Mouse (Mus musculus): ENCODE data around the gene Tmem98. TPM values are rescaled to one million over a fixed set of nuclear protein-coding genes. Genes with fewer than 3 reads are reported as not detected.
A peak's percentile ranks its signal among the peaks of the same experiment; 100 is the strongest.

The Tmem98 gene
- polyA plus RNA-seq, 1 experiment from 2014 or later, result 151 TPM

DNA sequence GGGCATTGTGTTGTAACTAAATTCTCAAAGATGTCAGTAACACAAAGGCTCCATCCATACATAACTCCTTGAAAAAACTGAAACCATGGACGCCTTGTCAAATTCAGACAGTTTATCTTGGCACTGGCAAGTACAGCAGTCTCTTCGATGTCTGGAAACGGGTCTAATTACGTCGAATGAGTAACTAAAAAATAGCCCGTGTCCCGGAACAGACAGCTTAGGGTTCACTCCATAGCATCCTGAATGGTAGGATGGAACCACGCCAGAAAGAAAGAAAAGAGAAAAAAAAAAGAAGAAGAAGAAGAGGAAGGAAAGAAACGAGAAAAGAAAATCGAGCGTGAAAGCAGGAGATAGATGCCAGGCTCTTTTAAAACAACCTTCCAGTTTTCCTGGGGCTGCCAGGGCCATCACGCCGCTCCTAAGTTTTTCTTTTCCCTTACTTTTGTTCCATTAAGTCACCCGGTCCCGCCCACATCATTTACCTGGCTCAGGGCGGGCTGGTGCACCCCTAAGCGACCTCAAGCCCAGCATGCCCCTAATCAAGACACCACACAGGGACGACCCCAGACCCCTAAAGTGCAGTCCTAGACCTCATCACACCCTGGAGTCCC is 31.0 kb upstream of the Tmem98 start:
- peaks cover 14% of the 10 kb centered on the region for H3K4me1 ChIP-seq
- H3K9me3 ChIP-seq, result no peaks in the 10 kb centered on the region
- no peaks in the 10 kb centered on the region for H3K36me3 ChIP-seq
- no peaks in the 10 kb centered on the region; the same call in 1 of the 2 replicates for H3K27me3 ChIP-seq (ENCODE audit: insufficient read depth, poor library complexity, severe bottlenecking)
- H3K4me3 ChIP-seq, result peak overlapping the region; percentile 84
- DNase-seq (ENCODE audit: low spot score), result no peak
- 4% methylated on average over 18 of the region's 18 CpGs for WGBS
- peak overlapping the region; percentile 90 for H3K27ac ChIP-seq

GRCm38 (mm10) chr11:80779527-80780344 is 30.2 kb upstream of the Tmem98 start, which contains the start of gene Myo1d:
Gene Myo1d, minus strand, starts transcription at chr11:80780025.
- DNase-seq (ENCODE audit: low spot score), result peak; percentile 93
- H3K27ac ChIP-seq, result peak within 1 kb of the TSS; percentile 90
- no peaks in the 10 kb centered on the region for H3K36me3 ChIP-seq
- H3K4me1 ChIP-seq, result peaks cover 20% of the 10 kb centered on the region
- H3K4me3 ChIP-seq, result peak within 1 kb of the TSS; percentile 84
- no peaks in the 10 kb centered on the region for H3K9me3 ChIP-seq
- H3K27me3 ChIP-seq (ENCODE audit: insufficient read depth, poor library complexity, severe bottlenecking), result no peaks in the 10 kb centered on the region; the same call in 1 of the 2 replicates
- under 1% methylated on average over 87 of the region's 87 CpGs for WGBS

DNA sequence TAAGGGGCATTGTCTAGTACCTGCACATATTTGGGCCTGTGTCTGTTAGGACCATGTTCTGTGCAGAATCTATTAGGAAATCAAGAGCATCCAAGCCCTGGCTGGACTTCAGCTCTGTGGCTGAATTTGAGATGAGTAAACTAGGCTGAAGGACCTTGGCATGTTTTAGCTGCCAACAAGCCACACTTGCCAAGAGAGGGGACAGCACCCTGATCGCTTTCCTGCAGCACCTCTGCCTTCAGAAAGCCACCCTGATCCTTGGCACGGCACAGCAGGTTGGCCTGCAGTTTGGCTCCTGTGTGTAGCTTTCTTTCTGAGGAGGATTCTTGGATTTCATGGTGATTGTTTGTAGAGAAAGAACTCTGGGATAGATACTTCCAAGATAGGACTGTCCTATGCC is 28.4 kb upstream of the Tmem98 start:
- Histone ChIP-seq H3K36me3 (no peaks in the 10 kb centered on the region), H3K27ac (no peak overlapping the region), H3K4me1 (peaks cover 20% of the 10 kb centered on the region), H3K9me3 (no peaks in the 10 kb centered on the region), H3K27me3 (ENCODE audit: insufficient read depth, poor library complexity, severe bottlenecking) (no peaks in the 10 kb centered on the region; the same call in 1 of the 2 replicates), H3K4me3 (no peak overlapping the region)
- no peak for DNase-seq (ENCODE audit: low spot score)
- 89% methylated on average over 2 of the region's 2 CpGs for WGBS

- H3K4me3 ChIP-seq, result no peak overlapping the region
- H3K27ac ChIP-seq, result no peak overlapping the region
- H3K4me1 ChIP-seq, result peaks cover 20% of the 10 kb centered on the region
- no peaks in the 10 kb centered on the region for H3K36me3 ChIP-seq
- H3K27me3 ChIP-seq (ENCODE audit: insufficient read depth, poor library complexity, severe bottlenecking), result no peaks in the 10 kb centered on the region
- WGBS, result 44% methylated on average over 7 of the region's 7 CpGs
- DNase-seq (ENCODE audit: low spot score), result no peak
- H3K9me3 ChIP-seq, result no peaks in the 10 kb centered on the region
Observed at GRCm38 (mm10) chr11:80783460-80783859, 26.5 kb upstream of the Tmem98 start.

GRCm38 (mm10) chr11:80784294-80784743 is 25.7 kb upstream of the Tmem98 start:
- DNase-seq (ENCODE audit: low spot score), result peak; percentile 79
- H3K4me3 ChIP-seq, result no peak overlapping the region
- WGBS, result 6% methylated on average over 3 of the region's 3 CpGs
- H3K36me3 ChIP-seq, result no peaks in the 10 kb centered on the region
- H3K4me1 ChIP-seq, result peaks cover 18% of the 10 kb centered on the region
- peak overlapping the region; percentile 69 for H3K27ac ChIP-seq
- H3K9me3 ChIP-seq, result no peaks in the 10 kb centered on the region
- no peaks in the 10 kb centered on the region for H3K27me3 ChIP-seq (ENCODE audit: insufficient read depth, poor library complexity, severe bottlenecking)

DNA sequence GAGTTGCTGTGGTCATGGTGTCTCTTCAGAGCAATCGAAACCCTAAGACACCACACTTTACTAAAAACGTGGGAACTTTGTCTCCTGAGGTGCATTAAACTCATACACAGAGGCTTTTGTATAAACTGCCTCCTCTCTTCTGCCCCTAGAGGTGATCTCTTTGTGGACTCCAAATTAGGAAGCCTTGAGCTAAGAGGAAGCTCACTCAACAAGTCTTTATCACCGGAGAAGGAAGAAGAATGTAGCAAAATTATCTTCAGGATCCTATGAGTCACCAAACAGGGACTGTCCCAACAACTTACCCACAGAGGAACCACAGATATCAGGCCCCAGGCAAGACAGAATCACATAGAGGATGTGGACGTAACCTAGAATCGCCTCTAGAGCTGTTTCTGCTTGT is 24.3 kb upstream of the Tmem98 start:
- H3K4me1 ChIP-seq, result peaks cover 8% of the 10 kb centered on the region
- no peak overlapping the region for H3K27ac ChIP-seq
- H3K9me3 ChIP-seq, result no peaks in the 10 kb centered on the region
- H3K4me3 ChIP-seq, result no peak overlapping the region
- no peaks in the 10 kb centered on the region for H3K36me3 ChIP-seq
- no peak for DNase-seq (ENCODE audit: low spot score)
- 71% methylated on average over 5 of the region's 5 CpGs for WGBS
- H3K27me3 ChIP-seq (ENCODE audit: insufficient read depth, poor library complexity, severe bottlenecking), result no peaks in the 10 kb centered on the region

DNA sequence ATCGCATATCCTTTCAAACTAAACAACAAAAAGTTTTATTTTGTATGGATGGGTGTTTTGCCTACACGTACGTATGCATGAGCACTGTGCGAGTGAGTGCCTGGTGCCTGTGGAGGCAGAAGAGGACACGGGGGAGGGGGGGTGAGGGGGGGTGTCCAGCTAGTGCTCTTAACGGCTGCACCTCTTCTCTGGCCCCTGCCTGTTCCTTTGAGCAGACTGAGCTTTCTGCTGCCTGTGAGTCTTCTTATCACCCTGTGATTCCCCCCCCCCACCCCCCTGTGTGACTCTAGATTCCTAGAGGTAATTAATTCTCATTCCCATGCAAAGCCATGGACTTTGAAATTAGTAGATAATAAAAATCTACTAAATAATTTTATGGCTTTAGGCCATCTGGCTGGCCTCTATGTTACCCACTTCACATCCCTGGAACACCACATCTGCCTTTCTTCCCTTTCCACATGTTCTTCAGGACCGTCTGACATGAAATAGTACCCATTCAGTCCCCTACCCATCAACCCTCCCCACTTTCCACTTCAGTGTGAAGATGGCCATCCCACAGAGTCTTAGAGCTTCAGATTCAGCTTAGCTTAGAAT is 20.2 kb upstream of the Tmem98 start:
- H3K9me3 ChIP-seq, result no peaks in the 10 kb centered on the region
- 55% methylated on average over 7 of the region's 7 CpGs for WGBS
- no peak overlapping the region for H3K4me3 ChIP-seq
- H3K36me3 ChIP-seq, result no peaks in the 10 kb centered on the region
- no peaks in the 10 kb centered on the region for H3K4me1 ChIP-seq
- 0 out of 2 replicates have a peak, but pooled peaks cover 3% of the 10 kb centered on the region for H3K27me3 ChIP-seq (ENCODE audit: insufficient read depth, poor library complexity, severe bottlenecking)
- DNase-seq (ENCODE audit: low spot score), result no peak
- H3K27ac ChIP-seq, result no peak overlapping the region

DNA sequence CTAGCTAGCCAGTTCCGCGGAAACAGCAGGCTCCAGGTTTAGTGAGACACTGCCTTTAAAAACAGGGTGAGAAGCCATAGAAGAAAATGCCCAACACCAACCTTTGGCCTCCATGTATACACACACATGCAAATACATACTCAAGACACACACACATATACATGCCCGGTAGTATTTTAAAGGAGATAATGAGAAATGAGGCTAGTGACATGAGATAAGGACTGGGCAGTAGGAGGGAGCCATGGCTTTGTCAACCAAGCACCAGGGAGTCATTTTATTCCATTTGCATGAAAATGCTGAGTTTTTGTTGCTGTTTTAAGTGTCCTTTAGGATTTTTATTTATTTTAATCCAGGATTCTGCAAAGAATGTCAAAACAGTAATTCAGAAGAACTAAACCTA is 19.6 kb upstream of the Tmem98 start:
- DNase-seq (ENCODE audit: low spot score), result no peak
- 0 out of 2 replicates have a peak, but pooled peaks cover 3% of the 10 kb centered on the region for H3K27me3 ChIP-seq (ENCODE audit: insufficient read depth, poor library complexity, severe bottlenecking)
- 51% methylated on average over 3 of the region's 3 CpGs for WGBS
- no peaks in the 10 kb centered on the region for H3K9me3 ChIP-seq
- no peak overlapping the region for H3K27ac ChIP-seq
- H3K4me1 ChIP-seq, result no peaks in the 10 kb centered on the region
- H3K4me3 ChIP-seq, result no peak overlapping the region
- H3K36me3 ChIP-seq, result no peaks in the 10 kb centered on the region

DNA sequence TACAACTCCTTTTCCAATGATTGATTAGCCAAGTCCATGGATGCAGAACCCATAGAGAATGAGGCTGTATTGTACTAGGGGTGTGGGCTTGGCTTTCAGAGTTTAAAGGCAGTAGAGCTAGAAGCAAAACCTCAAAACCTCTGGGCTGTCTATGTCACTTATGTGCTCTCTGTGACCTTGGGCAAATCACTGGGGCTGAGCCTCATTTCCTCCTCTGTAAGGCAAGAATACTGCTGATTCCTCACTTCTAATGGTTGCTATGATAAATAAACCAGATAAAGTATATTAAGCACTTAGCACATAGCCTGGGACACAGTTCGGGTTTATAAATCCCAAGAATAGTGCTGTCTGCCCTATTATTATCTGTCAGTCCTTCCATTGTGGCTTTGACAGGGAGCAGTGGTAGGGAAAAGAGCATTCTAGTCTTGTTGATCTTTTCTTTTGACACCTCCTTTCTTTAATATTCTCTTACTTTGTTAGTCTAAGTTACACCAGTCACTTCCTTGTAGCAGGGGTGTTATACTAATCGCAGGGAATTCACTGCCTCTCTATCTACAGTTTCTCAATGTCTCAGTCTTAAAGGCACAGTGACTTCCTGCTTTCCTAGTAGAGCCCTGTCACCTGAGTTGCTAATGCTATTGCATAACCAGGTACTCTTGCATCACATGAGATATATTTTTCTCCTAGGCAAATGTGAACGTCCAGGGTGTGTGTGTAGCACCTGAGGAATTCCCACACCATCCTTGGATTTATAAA is 18.1 kb upstream of the Tmem98 start:
- H3K4me3 ChIP-seq, result no peak overlapping the region
- H3K4me1 ChIP-seq, result no peaks in the 10 kb centered on the region
- no peak for DNase-seq (ENCODE audit: low spot score)
- H3K27ac ChIP-seq, result no peak overlapping the region
- 63% methylated on average over 3 of the region's 3 CpGs for WGBS
- no peaks in the 10 kb centered on the region for H3K36me3 ChIP-seq
- H3K27me3 ChIP-seq (ENCODE audit: insufficient read depth, poor library complexity, severe bottlenecking), result 0 out of 2 replicates have a peak, but pooled peaks cover 3% of the 10 kb centered on the region
- no peaks in the 10 kb centered on the region for H3K9me3 ChIP-seq

- Histone ChIP-seq H3K27me3 (ENCODE audit: insufficient read depth, poor library complexity, severe bottlenecking) (0 out of 2 replicates have a peak, but pooled peaks cover 3% of the 10 kb centered on the region), H3K4me3 (no peak overlapping the region), H3K36me3 (no peaks in the 10 kb centered on the region), H3K27ac (no peak overlapping the region), H3K9me3 (no peaks in the 10 kb centered on the region), H3K4me1 (no peaks in the 10 kb centered on the region)
- WGBS, result 90% methylated on average over 4 of the region's 4 CpGs
- no peak for DNase-seq (ENCODE audit: low spot score)
Observed at GRCm38 (mm10) chr11:80793386-80793785, 16.6 kb upstream of the Tmem98 start.

DNA sequence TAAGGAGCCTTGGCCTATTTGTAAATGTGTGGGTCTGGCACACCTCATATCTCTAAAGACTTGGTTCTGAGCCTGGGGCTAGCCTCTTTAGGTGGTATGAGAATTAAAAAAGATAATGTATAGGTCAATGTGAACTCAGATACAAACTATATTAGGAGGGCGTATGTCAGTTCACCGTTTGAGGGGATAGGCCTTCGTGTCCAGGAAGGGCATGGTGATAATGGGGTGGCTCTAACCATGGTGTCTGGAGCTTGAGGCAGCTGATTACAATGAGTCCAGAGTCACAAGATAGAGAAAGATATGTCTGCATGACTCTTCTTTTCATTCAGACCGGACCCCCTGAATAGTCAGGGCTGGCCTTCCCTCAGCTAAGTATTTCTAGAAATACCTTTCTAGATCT is 15.7 kb upstream of the Tmem98 start:
- WGBS, result 84% methylated on average over 4 of the region's 4 CpGs

DNA sequence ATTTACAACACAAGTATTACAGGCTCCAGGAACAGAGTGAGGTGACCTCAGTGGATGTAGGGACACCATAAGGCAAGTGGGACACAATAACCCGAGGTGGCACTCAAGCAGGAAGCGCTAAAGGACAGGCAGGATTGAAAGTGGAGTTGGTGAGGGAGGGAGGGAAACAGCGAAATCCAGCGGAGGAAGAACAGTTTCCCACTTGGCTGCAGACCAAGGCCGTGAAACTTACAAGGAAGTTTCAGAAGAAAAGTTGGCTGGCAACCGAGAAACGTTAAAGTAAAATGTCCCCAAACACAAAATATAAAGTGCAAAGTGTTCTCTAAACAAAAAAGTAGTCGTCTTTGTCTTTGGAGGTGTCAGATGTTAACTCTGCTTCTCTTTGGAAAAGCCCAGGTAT is 14.5 kb upstream of the Tmem98 start:
- WGBS, result 67% methylated on average over 8 of the region's 8 CpGs
- H3K9me3 ChIP-seq, result no peaks in the 10 kb centered on the region
- H3K27me3 ChIP-seq (ENCODE audit: insufficient read depth, poor library complexity, severe bottlenecking), result 0 out of 2 replicates have a peak, but pooled peaks cover 3% of the 10 kb centered on the region
- DNase-seq (ENCODE audit: low spot score), result no peak
- H3K36me3 ChIP-seq, result no peaks in the 10 kb centered on the region
- no peaks in the 10 kb centered on the region for H3K4me1 ChIP-seq
- no peak overlapping the region for H3K4me3 ChIP-seq
- H3K27ac ChIP-seq, result no peak overlapping the region

More for the DNA sequence above, 15.7 kb upstream of the Tmem98 start:
- Histone ChIP-seq H3K27ac (no peak overlapping the region), H3K4me3 (no peak overlapping the region), H3K9me3 (no peaks in the 10 kb centered on the region), H3K36me3 (no peaks in the 10 kb centered on the region), H3K4me1 (no peaks in the 10 kb centered on the region), H3K27me3 (ENCODE audit: insufficient read depth, poor library complexity, severe bottlenecking) (0 out of 2 replicates have a peak, but pooled peaks cover 3% of the 10 kb centered on the region)
- no peak for DNase-seq (ENCODE audit: low spot score)

All from heart, embryonic 10.5 days (tissue).